Mouse (Mus musculus): ENCODE measurements at regions not wholly inside any gene's neighbourhood (a gene's known extent, or its start where the extent isn't known, plus 50 kb on each side); places are given as distances from the start of the nearest gene placed in this dataset.

GRCm38 (mm10) chr19:53448206-53448605, 57.8 kb upstream of the Smndc1 start:
- TF ChIP-seq CTCF (IDR thresholded peaks at IDR 0.05; ENCODE audit: low read depth) (no peak), EP300 (optimal IDR thresholded peaks at IDR 0.05) (no peak)
